Mouse (Mus musculus): ENCODE data around the gene Cend1. TPM values are rescaled to one million over a fixed set of nuclear protein-coding genes. Genes with fewer than 3 reads are reported as not detected.

Cend1 gene
- polyA plus RNA-seq, 1 experiment: 2.2 TPM

DNA sequence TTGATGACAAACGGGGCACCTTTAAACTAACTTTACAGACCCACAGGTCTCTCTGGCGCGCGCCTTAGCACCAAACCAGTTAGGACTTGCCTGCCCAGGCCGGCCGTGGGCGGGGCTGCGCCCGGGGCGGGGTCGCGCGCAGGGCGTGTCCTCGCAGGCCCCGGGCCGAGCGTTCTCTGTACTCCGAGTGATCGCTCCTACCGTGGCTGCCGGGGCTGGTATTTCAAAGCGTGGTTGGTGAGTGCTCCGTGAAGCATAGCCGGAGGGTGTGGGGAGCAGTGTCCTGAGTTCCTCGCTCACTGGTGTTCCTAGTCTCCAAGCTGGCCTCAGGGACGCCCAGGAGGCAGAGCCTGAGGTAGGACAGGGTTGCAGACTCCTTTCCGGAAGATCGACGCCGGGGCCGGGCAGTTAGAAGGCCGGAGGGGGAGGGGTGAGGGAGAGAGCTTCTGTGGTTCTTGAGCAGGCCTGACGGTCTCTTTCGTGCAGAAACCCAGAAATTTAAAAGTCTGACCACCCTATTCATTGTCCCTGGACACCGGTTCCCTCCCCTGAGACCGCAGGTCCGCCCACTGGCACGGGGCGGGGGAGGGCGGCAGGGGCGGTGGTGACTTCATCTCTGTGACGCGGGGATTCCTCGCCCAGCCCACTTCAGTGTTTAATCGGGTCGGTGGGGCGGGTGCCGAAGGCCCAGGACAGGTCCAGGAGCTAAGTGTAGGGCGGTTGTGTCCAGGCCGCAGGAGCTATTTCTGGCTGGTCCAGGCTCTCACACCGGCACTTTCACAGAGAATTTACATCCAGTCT is 38.1 kb upstream of the Cend1 start, which contains the start of gene Cd151:
Gene Cd151 (plus strand): TSS at position 163 of the 801 bp plus-strand sequence.
- peaks cover 5% of the 10 kb centered on the region for H3K4me1 ChIP-seq (ENCODE audit: control insufficient read depth, insufficient read depth, low read length)
- peak within 1 kb of the TSS; percentile 77 for H3K9ac ChIP-seq (ENCODE audit: low read depth, poor library complexity, severe bottlenecking)
- TF ChIP-seq POLR2A (IDR thresholded peaks at IDR 0.05; ENCODE audit: insufficient read depth, low read length) (peak; percentile 41), EP300 (IDR thresholded peaks at IDR 0.05; ENCODE audit: insufficient read depth, low read depth, low read length) (no peak)
- H3K27me3 ChIP-seq (ENCODE audit: control insufficient read depth, insufficient read depth, low read length, poor library complexity, severe bottlenecking): no peaks in the 10 kb centered on the region
- peak within 1 kb of the TSS; percentile 88 for H3K4me3 ChIP-seq (ENCODE audit: low read depth, low read length)
- peak within 1 kb of the TSS; percentile 68 for H3K27ac ChIP-seq (ENCODE audit: insufficient read depth, low read length)
- H3K36me3 ChIP-seq (ENCODE audit: control insufficient read depth, insufficient read depth, low read length, poor library complexity, severe bottlenecking): peaks cover 18% of the 10 kb centered on the region
- H3K9me3 ChIP-seq (replicated peaks; ENCODE audit: control insufficient read depth, insufficient read depth, low read length, poor library complexity, severe bottlenecking): no peaks in the 10 kb centered on the region

- no peaks in the 10 kb centered on the region for H3K9me3 ChIP-seq (replicated peaks; ENCODE audit: control insufficient read depth, insufficient read depth, low read length, poor library complexity, severe bottlenecking)
- H3K4me1 ChIP-seq (ENCODE audit: control insufficient read depth, insufficient read depth, low read length): peaks cover 5% of the 10 kb centered on the region
- peaks cover 12% of the 10 kb centered on the region for H3K36me3 ChIP-seq (ENCODE audit: control insufficient read depth, insufficient read depth, low read length, poor library complexity, severe bottlenecking)
- H3K9ac ChIP-seq (ENCODE audit: low read depth, poor library complexity, severe bottlenecking): peak overlapping the region; percentile 77
- TF ChIP-seq POLR2A (IDR thresholded peaks at IDR 0.05; ENCODE audit: insufficient read depth, low read length) (no peak), CTCF (IDR thresholded peaks at IDR 0.05; ENCODE audit: low read depth, low read length) (no peak), EP300 (IDR thresholded peaks at IDR 0.05; ENCODE audit: insufficient read depth, low read depth, low read length) (no peak)
- peak overlapping the region; percentile 30; the same call in 1 of the 2 replicates for H3K27ac ChIP-seq (ENCODE audit: insufficient read depth, low read length)
- peak overlapping the region; percentile 56 for H3K4me3 ChIP-seq (ENCODE audit: low read depth, low read length)
- no peaks in the 10 kb centered on the region for H3K27me3 ChIP-seq (ENCODE audit: control insufficient read depth, insufficient read depth, low read length, poor library complexity, severe bottlenecking)
These were observed 37.4 kb upstream of the Cend1 start for GRCm38 (mm10) chr7:141466607-141467148.

- Histone ChIP-seq H3K9ac (ENCODE audit: low read depth, poor library complexity, severe bottlenecking) (no peak overlapping the region), H3K27ac (ENCODE audit: insufficient read depth, low read length) (no peak overlapping the region), H3K4me3 (ENCODE audit: low read depth, low read length) (no peak overlapping the region), H3K9me3 (replicated peaks; ENCODE audit: control insufficient read depth, insufficient read depth, low read length, poor library complexity, severe bottlenecking) (no peaks in the 10 kb centered on the region), H3K4me1 (ENCODE audit: control insufficient read depth, insufficient read depth, low read length) (peaks cover 5% of the 10 kb centered on the region), H3K36me3 (ENCODE audit: control insufficient read depth, insufficient read depth, low read length, poor library complexity, severe bottlenecking) (peaks cover 7% of the 10 kb centered on the region), H3K27me3 (ENCODE audit: control insufficient read depth, insufficient read depth, low read length, poor library complexity, severe bottlenecking) (no peaks in the 10 kb centered on the region)
- TF ChIP-seq POLR2A (IDR thresholded peaks at IDR 0.05; ENCODE audit: insufficient read depth, low read length) (no peak), CTCF (IDR thresholded peaks at IDR 0.05; ENCODE audit: low read depth, low read length) (no peak), EP300 (IDR thresholded peaks at IDR 0.05; ENCODE audit: insufficient read depth, low read depth, low read length) (no peak)
These were observed 36.7 kb upstream of the Cend1 start for GRCm38 (mm10) chr7:141466045-141466394.

DNA sequence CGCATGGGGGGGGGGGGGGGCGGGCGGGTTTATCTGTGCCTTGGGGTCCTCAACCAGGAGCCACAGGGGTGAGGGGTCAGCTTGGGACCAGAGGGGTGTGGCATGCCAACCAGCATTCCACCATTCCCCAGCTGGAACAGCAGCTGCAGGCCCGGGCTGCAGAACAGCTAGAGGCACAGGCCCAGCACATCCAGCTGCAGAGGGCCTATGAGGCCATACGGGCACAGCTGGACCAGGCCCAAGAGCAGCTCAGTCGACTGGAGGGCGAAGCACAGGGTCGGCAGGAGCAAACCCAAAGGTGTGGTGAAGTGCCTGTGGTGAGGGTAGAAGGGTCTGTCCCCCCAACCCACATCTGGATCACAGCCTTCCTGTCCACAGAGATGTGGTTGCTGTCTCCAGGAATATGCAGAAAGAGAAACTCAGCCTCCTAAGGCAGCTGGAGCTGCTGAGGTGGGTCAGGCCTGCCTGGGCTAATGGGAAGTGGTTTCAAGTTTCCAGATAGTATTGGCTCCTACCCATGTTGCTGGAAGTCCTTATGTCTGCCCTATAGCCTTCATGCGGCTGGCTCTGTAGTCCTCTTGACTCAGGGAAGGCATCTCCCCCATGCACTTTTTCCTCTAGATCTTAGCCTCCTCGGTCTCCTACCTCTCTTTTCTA is 36.2 kb upstream of the Cend1 start:
- Histone ChIP-seq H3K4me1 (ENCODE audit: control insufficient read depth, insufficient read depth, low read length) (peaks cover 5% of the 10 kb centered on the region), H3K9ac (ENCODE audit: low read depth, poor library complexity, severe bottlenecking) (peak overlapping the region; percentile 5; the same call in 1 of the 2 replicates), H3K9me3 (replicated peaks; ENCODE audit: control insufficient read depth, insufficient read depth, low read length, poor library complexity, severe bottlenecking) (no peaks in the 10 kb centered on the region), H3K27ac (ENCODE audit: insufficient read depth, low read length) (no peak overlapping the region), H3K27me3 (ENCODE audit: control insufficient read depth, insufficient read depth, low read length, poor library complexity, severe bottlenecking) (no peaks in the 10 kb centered on the region), H3K36me3 (ENCODE audit: control insufficient read depth, insufficient read depth, low read length, poor library complexity, severe bottlenecking) (peaks cover 2% of the 10 kb centered on the region; the same call in 1 of the 2 replicates), H3K4me3 (ENCODE audit: low read depth, low read length) (no peak overlapping the region)
- no peak for TF ChIP-seq POLR2A (IDR thresholded peaks at IDR 0.05; ENCODE audit: insufficient read depth, low read length)
- no peak for TF ChIP-seq EP300 (IDR thresholded peaks at IDR 0.05; ENCODE audit: insufficient read depth, low read depth, low read length)
- no peak for TF ChIP-seq CTCF (IDR thresholded peaks at IDR 0.05; ENCODE audit: low read depth, low read length)

GRCm38 (mm10) chr7:141464603-141465201 is 35.4 kb upstream of the Cend1 start:
- no peak overlapping the region for H3K27ac ChIP-seq (ENCODE audit: insufficient read depth, low read length)
- no peaks in the 10 kb centered on the region for H3K9me3 ChIP-seq (replicated peaks; ENCODE audit: control insufficient read depth, insufficient read depth, low read length, poor library complexity, severe bottlenecking)
- peaks cover 5% of the 10 kb centered on the region for H3K4me1 ChIP-seq (ENCODE audit: control insufficient read depth, insufficient read depth, low read length)
- H3K27me3 ChIP-seq (ENCODE audit: control insufficient read depth, insufficient read depth, low read length, poor library complexity, severe bottlenecking): no peaks in the 10 kb centered on the region
- no peaks in the 10 kb centered on the region for H3K36me3 ChIP-seq (ENCODE audit: control insufficient read depth, insufficient read depth, low read length, poor library complexity, severe bottlenecking)
- TF ChIP-seq POLR2A (IDR thresholded peaks at IDR 0.05; ENCODE audit: insufficient read depth, low read length) (no peak), EP300 (IDR thresholded peaks at IDR 0.05; ENCODE audit: insufficient read depth, low read depth, low read length) (no peak), CTCF (IDR thresholded peaks at IDR 0.05; ENCODE audit: low read depth, low read length) (no peak)
- peak overlapping the region; percentile 5 for H3K9ac ChIP-seq (ENCODE audit: low read depth, poor library complexity, severe bottlenecking)
- peak overlapping the region; percentile 60 for H3K4me3 ChIP-seq (ENCODE audit: low read depth, low read length)

All from ES-Bruce4 (cell line).